Mouse (Mus musculus): Measurements from ENCODE around the gene D5Ertd579e. TPM values are rescaled to one million over a fixed set of nuclear protein-coding genes. Genes with fewer than 3 reads are reported as not detected.

D5Ertd579e gene
- 48.5 TPM for polyA plus RNA-seq (2017; shearing (Covaris generic))

DNA sequence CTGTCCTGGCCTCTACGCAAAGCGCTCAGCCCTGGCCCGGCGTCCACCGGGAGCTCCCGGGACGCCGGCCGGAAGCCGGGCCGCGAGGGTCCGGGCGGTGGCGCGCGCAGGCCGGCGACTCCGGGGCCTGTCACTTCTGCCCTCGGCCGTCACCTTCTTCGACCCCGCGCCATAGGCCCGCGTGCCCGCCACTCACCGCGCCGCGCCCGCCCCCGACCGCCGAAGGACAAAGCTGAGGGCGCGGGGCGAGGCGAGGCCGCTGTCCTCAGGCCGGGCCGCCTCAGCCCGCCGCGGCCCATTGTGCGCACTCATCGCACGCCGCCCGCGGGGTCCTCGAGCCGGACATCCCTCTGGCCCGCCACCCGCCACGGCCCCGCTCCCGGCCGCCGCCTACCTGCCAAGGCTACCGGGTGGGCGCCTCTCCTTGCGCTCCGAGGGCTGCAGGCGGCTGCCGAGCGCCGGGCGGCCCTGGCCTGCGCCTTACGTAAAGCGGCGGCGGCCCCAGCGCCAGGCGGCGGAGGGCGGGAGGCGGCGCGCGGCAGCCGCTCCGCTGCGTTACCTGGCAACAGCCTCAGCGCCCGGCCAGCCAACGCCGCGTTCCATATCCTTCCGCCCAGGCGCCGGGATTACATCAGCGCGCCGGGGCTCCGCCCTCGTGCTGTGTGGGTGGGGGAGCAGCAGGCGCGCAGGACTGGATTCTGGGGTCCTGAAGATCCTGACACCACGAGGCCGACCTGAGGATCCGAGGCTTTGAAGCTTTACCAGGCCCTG, at the start of gene D5Ertd579e:
Gene D5Ertd579e (minus strand): TSS at position 564 of the 771 bp plus-strand sequence.

DNA sequence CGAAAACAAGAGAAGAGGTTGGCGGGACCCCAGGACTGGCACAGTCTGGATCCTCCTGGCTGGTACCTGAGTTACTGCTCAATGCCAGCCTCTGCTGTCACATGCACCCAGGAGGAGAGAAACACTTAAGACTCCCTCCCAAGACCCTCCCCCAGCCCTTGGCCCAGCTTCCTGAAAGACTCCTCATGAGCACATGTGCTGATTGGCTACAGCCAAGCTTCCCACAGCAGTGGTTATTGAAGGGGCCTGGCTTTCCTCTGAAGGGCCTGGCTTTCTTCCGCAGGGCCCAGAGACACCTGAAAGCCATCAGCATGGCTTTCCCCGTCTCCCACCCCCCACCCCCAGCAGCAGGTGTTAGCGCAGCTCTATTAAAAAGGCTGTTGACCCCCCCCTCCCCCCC, 102.6 kb downstream of the D5Ertd579e start, which contains the start of gene Tbc1d14:
Gene Tbc1d14 (minus strand): TSS at position 101 of the 400 bp plus-strand sequence.

Other genes starting within 250 kb of the D5Ertd579e start
- gene Grpel1, start 231.0 kb downstream of the D5Ertd579e start, polyA plus RNA-seq (2017; shearing (Covaris generic)): 41.0 TPM
- gene Tada2b, start 211.7 kb downstream of the D5Ertd579e start, polyA plus RNA-seq (2017; shearing (Covaris generic)): 1.00 TPM
- gene Ccdc96, start 211.4 kb downstream of the D5Ertd579e start, polyA plus RNA-seq (2017; shearing (Covaris generic)): not detected
- gene Tbc1d14, start 102.7 kb downstream of the D5Ertd579e start, polyA plus RNA-seq (2017; shearing (Covaris generic)): 134 TPM
- gene Bloc1s4, start 52.6 kb upstream of the D5Ertd579e start, polyA plus RNA-seq (2017; shearing (Covaris generic)): 3.1 TPM
- 178 TPM for gene Mrfap1, start 100.7 kb upstream of the D5Ertd579e start, polyA plus RNA-seq (2017; shearing (Covaris generic))
- 17.1 TPM for gene Man2b2, start 134.6 kb upstream of the D5Ertd579e start, polyA plus RNA-seq (2017; shearing (Covaris generic))
- not detected for gene Ppp2r2c, start 172.5 kb upstream of the D5Ertd579e start, polyA plus RNA-seq (2017; shearing (Covaris generic))

Data from inflammation-experienced regulatory T-cells, adult 16 weeks (primary cell).